Mouse (Mus musculus) adrenal gland, postnatal 36 days (tissue): ENCODE measurements around the gene Prpf3. TPM values are rescaled to one million over a fixed set of nuclear protein-coding genes. Genes with fewer than 3 reads are reported as not detected.
A peak's percentile ranks its signal among the peaks of the same experiment; 100 is the strongest.
"Not testable (repeated sequence)": the region's sequence is repeated elsewhere in the genome, so short reads cannot be mapped to it uniquely, and the experiment has no call there.

ENCODE experiments used
- DNase-seq, 2 experiments: peaks; one replicate each; pipeline ENCODE4 v3.0.0; 2021; ENCODE audit warnings: mixed read lengths in 1 of 2
- total RNA-seq, 2 experiments: library from RNA; stranded (reverse); gene quantifications; 2 replicates each; pipeline ENCODE4 v1.2.3; 2021

The Prpf3 gene
- total RNA-seq, 2 experiments from 2014 or later = 27.4 to 39.2 TPM

- peak; percentile 95 to 96 for DNase-seq
Observed at GRCm38 (mm10) chr3:95881979-95882815, 26.5 kb upstream of the Prpf3 start, which contains the start of gene Ciart. Gene Ciart, minus strand, starts transcription at chr3:95882251.

GRCm38 (mm10) chr3:95879063-95879462 is 23.4 kb upstream of the Prpf3 start:
- no peak for DNase-seq

- DNase-seq = no peak
Observed at GRCm38 (mm10) chr3:95872048-95872447, 16.4 kb upstream of the Prpf3 start.

GRCm38 (mm10) chr3:95871392-95871867 is 15.7 kb upstream of the Prpf3 start, which contains the start of gene Mrps21:
Gene Mrps21, minus strand, starts transcription at chr3:95871519.
- DNase-seq = peak; percentile 92 to 93

GRCm38 (mm10) chr3:95870976-95871375 is 15.3 kb upstream of the Prpf3 start:
- DNase-seq = no peak

GRCm38 (mm10) chr3:95867408-95867807 is 11.7 kb upstream of the Prpf3 start:
- DNase-seq = no peak

GRCm38 (mm10) chr3:95866071-95866470 is 10.4 kb upstream of the Prpf3 start:
- DNase-seq = no peak

- no peak for DNase-seq
Observed at GRCm38 (mm10) chr3:95865571-95865970, 9.9 kb upstream of the Prpf3 start.

GRCm38 (mm10) chr3:95865050-95865449 is 9.4 kb upstream of the Prpf3 start:
- no peak for DNase-seq

- DNase-seq = no peak
Observed at GRCm38 (mm10) chr3:95863578-95863977, 7.9 kb upstream of the Prpf3 start.

- DNase-seq = peak; percentile 51 to 81
Observed at GRCm38 (mm10) chr3:95861796-95862195, 6.1 kb upstream of the Prpf3 start.

- DNase-seq = peak in 1 of 2 experiments; percentile 33
Observed at GRCm38 (mm10) chr3:95861216-95861615, 5.5 kb upstream of the Prpf3 start.

GRCm38 (mm10) chr3:95860323-95860722 is 4.6 kb upstream of the Prpf3 start:
- DNase-seq = no peak

GRCm38 (mm10) chr3:95858278-95858677 is 2.6 kb upstream of the Prpf3 start:
- DNase-seq = not testable (repeated sequence)

- DNase-seq = not testable (repeated sequence)
Observed at GRCm38 (mm10) chr3:95857050-95857449, 1.4 kb upstream of the Prpf3 start.

- DNase-seq = peak in 1 of 2 experiments; percentile 7
Observed at GRCm38 (mm10) chr3:95856115-95856514, 430 bp upstream of the Prpf3 start.

- no peak for DNase-seq
Observed at GRCm38 (mm10) chr3:95851317-95851716, 4.4 kb downstream of the Prpf3 start.

GRCm38 (mm10) chr3:95850611-95851010 is 5.1 kb downstream of the Prpf3 start:
- DNase-seq = no peak

GRCm38 (mm10) chr3:95842503-95843214 is 13.0 kb downstream of the Prpf3 start:
- DNase-seq = peak in 1 of 2 experiments; percentile 20

- DNase-seq = no peak
Observed at GRCm38 (mm10) chr3:95839250-95839649, 16.4 kb downstream of the Prpf3 start.

GRCm38 (mm10) chr3:95829053-95829452 is 26.6 kb downstream of the Prpf3 start:
- DNase-seq = no peak

- DNase-seq = no peak
Observed at GRCm38 (mm10) chr3:95826275-95826674, 29.4 kb downstream of the Prpf3 start.
